Mouse (Mus musculus) E14TG2a.4 (cell line): Measurements from ENCODE around the gene Mapk8ip1.

Experiments used
- CTCF ChIP-seq: conservative IDR thresholded peaks from 2 replicates; pipeline ENCODE4 v1.5.1; 2014; ENCODE audit warnings: low read length
- NANOG ChIP-seq: IDR thresholded peaks from 2 replicates; pipeline ENCODE4 v1.6.1; 2014; ENCODE audit warnings: borderline replicate concordance, low read length, mixed read lengths
- POU5F1 ChIP-seq: IDR thresholded peaks from 2 replicates; pipeline ENCODE4 v1.6.1; 2014; ENCODE audit warnings: low read length, borderline replicate concordance

- TF ChIP-seq CTCF (no peak), NANOG (no peak), POU5F1 (no peak)
These were observed 30.7 kb downstream of the Mapk8ip1 start for GRCm38 (mm10) chr2:92370375-92370774.
